Mouse (Mus musculus): ENCODE results near the gene Adam30. TPM values are rescaled to one million over a fixed set of nuclear protein-coding genes. Genes with fewer than 3 reads are reported as not detected.

Adam30 gene
- polyA plus RNA-seq, 1 experiment = not detected

DNA sequence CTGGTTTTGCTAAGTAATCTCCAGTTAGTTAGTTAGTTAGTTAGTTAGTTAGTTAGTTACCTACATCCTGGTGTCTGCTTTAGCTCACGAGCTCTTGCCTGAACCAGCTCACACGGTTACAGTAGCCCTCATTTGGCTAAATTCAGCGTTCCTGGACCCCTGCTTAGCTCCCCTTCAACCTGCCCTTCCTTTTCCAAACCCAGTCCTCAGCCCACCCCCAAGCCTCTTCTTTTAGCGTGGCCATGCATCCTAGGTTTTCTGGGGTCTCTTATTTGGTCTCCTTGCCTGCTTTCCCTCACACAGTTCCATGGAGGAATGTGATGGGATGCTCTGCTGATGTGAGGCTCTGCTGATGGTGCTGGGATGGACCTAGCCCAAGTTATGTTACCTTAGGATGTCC, 1.8 kb upstream of the Adam30 start:
- TF ChIP-seq CTCF (IDR thresholded peaks at IDR 0.05; ENCODE audit: low read depth, low read length) = no peak
- H3K9ac ChIP-seq (ENCODE audit: low read depth, poor library complexity, severe bottlenecking) = no peak overlapping the region
- H3K36me3 ChIP-seq (ENCODE audit: control insufficient read depth, insufficient read depth, low read length, poor library complexity, severe bottlenecking) = no peaks in the 10 kb centered on the region
- no peak overlapping the region for H3K4me3 ChIP-seq (ENCODE audit: low read depth, low read length)
- H3K27me3 ChIP-seq (ENCODE audit: control insufficient read depth, insufficient read depth, low read length, poor library complexity, severe bottlenecking) = no peaks in the 10 kb centered on the region
- no peaks in the 10 kb centered on the region for H3K4me1 ChIP-seq (ENCODE audit: control insufficient read depth, insufficient read depth, low read length)
- no peak overlapping the region for H3K27ac ChIP-seq (ENCODE audit: insufficient read depth, low read length)
- no peaks in the 10 kb centered on the region for H3K9me3 ChIP-seq (replicated peaks; ENCODE audit: control insufficient read depth, insufficient read depth, low read length, poor library complexity, severe bottlenecking)

DNA sequence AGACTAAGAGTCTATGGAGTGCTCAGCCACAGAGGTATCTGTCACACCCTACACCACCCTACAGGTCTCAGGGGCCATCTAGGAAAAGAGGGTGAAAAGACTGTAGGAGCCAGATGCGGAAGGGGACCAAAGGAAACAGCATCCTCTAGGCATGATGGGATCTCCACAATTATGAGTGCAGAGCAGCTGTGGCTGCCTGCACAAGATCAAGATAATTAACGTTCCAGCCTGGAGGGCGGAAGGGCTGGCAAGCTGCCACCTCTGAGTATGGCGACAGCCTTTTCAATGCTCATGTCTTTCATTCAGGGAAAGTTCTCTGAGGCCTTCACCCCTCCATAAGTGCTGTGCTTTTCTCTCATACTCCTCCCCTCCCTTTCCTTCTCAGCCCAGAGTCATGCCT, 1.1 kb upstream of the Adam30 start:
- Histone ChIP-seq H3K36me3 (ENCODE audit: control insufficient read depth, insufficient read depth, low read length, poor library complexity, severe bottlenecking) (no peaks in the 10 kb centered on the region), H3K4me3 (ENCODE audit: low read depth, low read length) (no peak overlapping the region), H3K9ac (ENCODE audit: low read depth, poor library complexity, severe bottlenecking) (no peak overlapping the region), H3K9me3 (replicated peaks; ENCODE audit: control insufficient read depth, insufficient read depth, low read length, poor library complexity, severe bottlenecking) (no peaks in the 10 kb centered on the region), H3K4me1 (ENCODE audit: control insufficient read depth, insufficient read depth, low read length) (no peaks in the 10 kb centered on the region), H3K27ac (ENCODE audit: insufficient read depth, low read length) (no peak overlapping the region), H3K27me3 (ENCODE audit: control insufficient read depth, insufficient read depth, low read length, poor library complexity, severe bottlenecking) (no peaks in the 10 kb centered on the region)
- TF ChIP-seq POLR2A (IDR thresholded peaks at IDR 0.05; ENCODE audit: insufficient read depth, low read length) (no peak), EP300 (IDR thresholded peaks at IDR 0.05; ENCODE audit: insufficient read depth, low read depth, low read length) (no peak), CTCF (IDR thresholded peaks at IDR 0.05; ENCODE audit: low read depth, low read length) (no peak)

DNA sequence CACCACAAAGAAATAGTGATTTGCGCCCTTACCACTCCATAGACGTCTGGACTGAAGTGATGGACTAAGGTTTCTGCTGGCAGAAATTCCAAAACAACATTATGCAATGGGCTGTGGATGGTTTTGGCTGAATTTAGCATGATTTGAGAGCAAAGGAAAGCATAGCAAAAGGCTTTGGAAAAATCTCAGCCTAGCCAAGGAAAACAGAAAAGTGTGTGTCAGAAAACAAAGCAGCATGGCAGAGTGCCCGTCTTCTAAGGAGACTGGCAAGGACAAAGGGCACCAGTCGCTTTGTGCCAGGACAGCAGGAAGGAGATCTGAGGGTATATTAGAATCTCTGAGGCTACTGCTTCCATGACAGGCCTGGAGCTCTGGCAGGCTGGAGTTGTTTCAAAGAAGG, 17.9 kb downstream of the Adam30 start:
- Histone ChIP-seq H3K36me3 (ENCODE audit: control insufficient read depth, insufficient read depth, low read length, poor library complexity, severe bottlenecking) (no peaks in the 10 kb centered on the region), H3K9ac (ENCODE audit: low read depth, poor library complexity, severe bottlenecking) (no peak overlapping the region), H3K27ac (ENCODE audit: insufficient read depth, low read length) (no peak overlapping the region), H3K4me3 (ENCODE audit: low read depth, low read length) (no peak overlapping the region), H3K4me1 (ENCODE audit: control insufficient read depth, insufficient read depth, low read length) (no peaks in the 10 kb centered on the region), H3K9me3 (replicated peaks; ENCODE audit: control insufficient read depth, insufficient read depth, low read length, poor library complexity, severe bottlenecking) (no peaks in the 10 kb centered on the region; the same call in 1 of the 2 replicates), H3K27me3 (ENCODE audit: control insufficient read depth, insufficient read depth, low read length, poor library complexity, severe bottlenecking) (no peaks in the 10 kb centered on the region; the same call in 1 of the 2 replicates)
- TF ChIP-seq POLR2A (IDR thresholded peaks at IDR 0.05; ENCODE audit: insufficient read depth, low read length) (no peak), EP300 (IDR thresholded peaks at IDR 0.05; ENCODE audit: insufficient read depth, low read depth, low read length) (no peak), CTCF (IDR thresholded peaks at IDR 0.05; ENCODE audit: low read depth, low read length) (no peak)

DNA sequence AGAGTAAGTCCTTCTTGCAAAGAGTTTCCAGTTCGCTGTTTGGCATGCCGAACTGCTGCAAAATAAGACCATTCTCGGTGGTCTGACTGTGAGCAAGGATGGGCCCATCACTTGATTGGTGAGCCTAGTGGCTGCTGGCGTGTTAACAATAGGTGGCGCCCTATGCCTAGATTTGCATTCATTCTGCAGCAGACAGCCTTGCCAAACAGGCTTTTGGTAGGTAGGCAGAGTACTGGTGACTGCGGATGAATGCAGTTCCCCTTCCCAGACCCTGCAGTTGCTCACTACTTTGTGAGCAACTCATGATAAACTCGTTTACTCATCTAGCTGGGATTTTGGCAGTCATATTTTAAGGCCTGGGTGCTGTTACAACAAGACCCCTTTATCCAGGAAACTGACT, 20.4 kb downstream of the Adam30 start:
- H3K36me3 ChIP-seq (ENCODE audit: control insufficient read depth, insufficient read depth, low read length, poor library complexity, severe bottlenecking) = no peaks in the 10 kb centered on the region
- no peaks in the 10 kb centered on the region for H3K4me1 ChIP-seq (ENCODE audit: control insufficient read depth, insufficient read depth, low read length)
- no peak overlapping the region for H3K4me3 ChIP-seq (ENCODE audit: low read depth, low read length)
- H3K27ac ChIP-seq (ENCODE audit: insufficient read depth, low read length) = no peak overlapping the region
- no peaks in the 10 kb centered on the region; the same call in 1 of the 2 replicates for H3K9me3 ChIP-seq (replicated peaks; ENCODE audit: control insufficient read depth, insufficient read depth, low read length, poor library complexity, severe bottlenecking)
- H3K27me3 ChIP-seq (ENCODE audit: control insufficient read depth, insufficient read depth, low read length, poor library complexity, severe bottlenecking) = no peaks in the 10 kb centered on the region; the same call in 1 of the 2 replicates
- TF ChIP-seq POLR2A (IDR thresholded peaks at IDR 0.05; ENCODE audit: insufficient read depth, low read length) (no peak), CTCF (IDR thresholded peaks at IDR 0.05; ENCODE audit: low read depth, low read length) (peak; percentile 84)
- H3K9ac ChIP-seq (ENCODE audit: low read depth, poor library complexity, severe bottlenecking) = no peak overlapping the region

DNA sequence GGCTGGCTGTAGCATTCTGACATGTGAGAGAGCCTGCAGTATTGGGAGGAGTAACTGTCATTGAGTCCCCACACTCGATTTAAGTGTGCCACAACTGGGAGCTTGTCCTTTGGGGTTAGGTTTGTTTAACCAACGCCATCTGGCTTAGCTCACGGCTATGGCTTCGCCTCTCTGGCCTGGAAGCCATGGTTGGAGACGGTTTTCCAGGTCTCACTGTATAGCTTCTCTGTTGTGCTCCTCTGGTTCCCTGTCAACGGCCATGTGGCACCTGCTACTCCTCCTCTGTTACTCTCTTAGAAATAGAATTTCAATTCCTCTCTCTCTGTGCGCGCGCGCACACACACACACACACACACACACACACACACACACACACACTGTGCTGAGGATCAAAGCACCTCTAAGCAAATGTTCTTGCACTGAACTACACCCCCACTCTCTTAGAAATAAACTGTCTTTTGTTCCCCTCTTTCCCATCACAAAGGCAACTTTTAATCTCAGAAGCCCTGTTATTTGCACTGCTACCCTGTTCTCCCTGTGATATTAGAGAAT, 24.8 kb downstream of the Adam30 start:
- TF ChIP-seq CTCF (IDR thresholded peaks at IDR 0.05; ENCODE audit: low read depth, low read length) (no peak), POLR2A (IDR thresholded peaks at IDR 0.05; ENCODE audit: insufficient read depth, low read length) (no peak), EP300 (IDR thresholded peaks at IDR 0.05; ENCODE audit: insufficient read depth, low read depth, low read length) (no peak)
- Histone ChIP-seq H3K9ac (ENCODE audit: low read depth, poor library complexity, severe bottlenecking) (no peak overlapping the region), H3K27ac (ENCODE audit: insufficient read depth, low read length) (no peak overlapping the region), H3K4me3 (ENCODE audit: low read depth, low read length) (no peak overlapping the region), H3K36me3 (ENCODE audit: control insufficient read depth, insufficient read depth, low read length, poor library complexity, severe bottlenecking) (no peaks in the 10 kb centered on the region), H3K9me3 (replicated peaks; ENCODE audit: control insufficient read depth, insufficient read depth, low read length, poor library complexity, severe bottlenecking) (no peaks in the 10 kb centered on the region), H3K27me3 (ENCODE audit: control insufficient read depth, insufficient read depth, low read length, poor library complexity, severe bottlenecking) (no peaks in the 10 kb centered on the region; the same call in 1 of the 2 replicates), H3K4me1 (ENCODE audit: control insufficient read depth, insufficient read depth, low read length) (no peaks in the 10 kb centered on the region)

DNA sequence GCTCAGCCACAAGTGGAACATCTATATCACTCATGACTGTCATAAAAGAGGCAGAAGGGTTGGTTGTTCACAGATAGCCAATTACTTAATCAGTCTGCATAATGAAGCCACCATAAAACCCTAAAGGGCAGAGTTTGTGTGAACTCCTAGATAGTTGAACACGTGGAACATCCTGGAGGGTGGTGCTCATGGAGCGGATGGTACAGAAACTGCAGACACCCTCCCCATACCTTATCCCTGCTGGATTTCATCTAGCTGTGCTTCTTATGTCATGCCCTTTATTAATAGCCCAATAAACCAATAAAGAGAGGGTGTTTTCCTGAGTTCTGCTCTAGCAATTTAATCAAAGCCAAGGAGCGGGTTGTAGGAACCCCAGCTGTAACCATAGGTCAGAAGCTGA, 27.3 kb downstream of the Adam30 start:
- no peaks in the 10 kb centered on the region for H3K9me3 ChIP-seq (replicated peaks; ENCODE audit: control insufficient read depth, insufficient read depth, low read length, poor library complexity, severe bottlenecking)
- no peaks in the 10 kb centered on the region; the same call in 1 of the 2 replicates for H3K27me3 ChIP-seq (ENCODE audit: control insufficient read depth, insufficient read depth, low read length, poor library complexity, severe bottlenecking)
- H3K27ac ChIP-seq (ENCODE audit: insufficient read depth, low read length) = no peak overlapping the region
- H3K9ac ChIP-seq (ENCODE audit: low read depth, poor library complexity, severe bottlenecking) = no peak overlapping the region
- H3K4me1 ChIP-seq (ENCODE audit: control insufficient read depth, insufficient read depth, low read length) = no peaks in the 10 kb centered on the region
- no peaks in the 10 kb centered on the region for H3K36me3 ChIP-seq (ENCODE audit: control insufficient read depth, insufficient read depth, low read length, poor library complexity, severe bottlenecking)
- H3K4me3 ChIP-seq (ENCODE audit: low read depth, low read length) = no peak overlapping the region
- TF ChIP-seq POLR2A (IDR thresholded peaks at IDR 0.05; ENCODE audit: insufficient read depth, low read length) = no peak
- no peak for TF ChIP-seq EP300 (IDR thresholded peaks at IDR 0.05; ENCODE audit: insufficient read depth, low read depth, low read length)
- TF ChIP-seq CTCF (IDR thresholded peaks at IDR 0.05; ENCODE audit: low read depth, low read length) = no peak
